Mouse (Mus musculus): ENCODE results near the gene Phldb3. TPM values are rescaled to one million over a fixed set of nuclear protein-coding genes. Genes with fewer than 3 reads are reported as not detected.

The Phldb3 gene
- polyA plus RNA-seq, 1 experiment from 2014 or later, result 0.47 TPM

Other genes with a start within 250 kb of the Phldb3 start
- 105 and 120 TPM in 2 replicates for gene Kcnn4, start 240.5 kb upstream of the Phldb3 start, polyA plus RNA-seq (2015; fragmentation: Nextera tagmentation; extraction: Ambion mirVana)
- gene Smg9, start 211.1 kb upstream of the Phldb3 start, polyA plus RNA-seq (2015; fragmentation: Nextera tagmentation; extraction: Ambion mirVana), result 30.2 and 33.3 TPM in 2 replicates
- 0.18 and 0.22 TPM in 2 replicates for gene Irgc1, start 158.5 kb upstream of the Phldb3 start, polyA plus RNA-seq (2015; fragmentation: Nextera tagmentation; extraction: Ambion mirVana)
- gene Plaur, start 148.3 kb upstream of the Phldb3 start, polyA plus RNA-seq (2015; fragmentation: Nextera tagmentation; extraction: Ambion mirVana), result 3.0 and 3.4 TPM in 2 replicates
- 0.71 and 0.83 TPM in 2 replicates for gene Cadm4, start 128.7 kb upstream of the Phldb3 start, polyA plus RNA-seq (2015; fragmentation: Nextera tagmentation; extraction: Ambion mirVana)
- gene Zfp428, start 103.8 kb upstream of the Phldb3 start, polyA plus RNA-seq (2015; fragmentation: Nextera tagmentation; extraction: Ambion mirVana), result 16.5 and 16.7 TPM in 2 replicates
- 0.07 TPM in 1 of 2 replicates, not detected in the other for gene AC161166.1, start 98.3 kb upstream of the Phldb3 start, polyA plus RNA-seq (2015; fragmentation: Nextera tagmentation; extraction: Ambion mirVana)
- gene Irgq, start 80.1 kb upstream of the Phldb3 start, polyA plus RNA-seq (2015; fragmentation: Nextera tagmentation; extraction: Ambion mirVana), result 5.5 and 5.7 TPM in 2 replicates
- gene Pinlyp, start 64.6 kb upstream of the Phldb3 start, polyA plus RNA-seq (2015; fragmentation: Nextera tagmentation; extraction: Ambion mirVana), result 1.8 and 2.4 TPM in 2 replicates
- gene Xrcc1, start 64.5 kb upstream of the Phldb3 start, polyA plus RNA-seq (2015; fragmentation: Nextera tagmentation; extraction: Ambion mirVana), result 61.0 and 66.5 TPM in 2 replicates
- gene Ethe1, start 23.2 kb upstream of the Phldb3 start, polyA plus RNA-seq (2015; fragmentation: Nextera tagmentation; extraction: Ambion mirVana), result 39.2 and 39.9 TPM in 2 replicates
- gene Zfp575, start 23.1 kb upstream of the Phldb3 start, polyA plus RNA-seq (2015; fragmentation: Nextera tagmentation; extraction: Ambion mirVana), result 0.48 and 0.71 TPM in 2 replicates
- gene Lypd3, start 25.8 kb downstream of the Phldb3 start, polyA plus RNA-seq (2015; fragmentation: Nextera tagmentation; extraction: Ambion mirVana), result 1.8 and 2.2 TPM in 2 replicates
- gene Tex101, start 65.9 kb downstream of the Phldb3 start, polyA plus RNA-seq (2015; fragmentation: Nextera tagmentation; extraction: Ambion mirVana), result not detected in 2 replicates
- gene BC049730, start 98.5 kb downstream of the Phldb3 start, polyA plus RNA-seq (2015; fragmentation: Nextera tagmentation; extraction: Ambion mirVana), result not detected in 2 replicates
- gene Gm4763, start 116.1 kb downstream of the Phldb3 start, polyA plus RNA-seq (2015; fragmentation: Nextera tagmentation; extraction: Ambion mirVana), result 0.31 TPM in 1 of 2 replicates, not detected in the other
- gene Cd177, start 149.5 kb downstream of the Phldb3 start, polyA plus RNA-seq (2015; fragmentation: Nextera tagmentation; extraction: Ambion mirVana), result 0.49 and 0.86 TPM in 2 replicates
- 0.98 and 1.1 TPM in 2 replicates for gene Ceacam10, start 166.4 kb downstream of the Phldb3 start, polyA plus RNA-seq (2015; fragmentation: Nextera tagmentation; extraction: Ambion mirVana)